Mouse (Mus musculus) stomach, postnatal 0 days (tissue): ENCODE results near the gene Pdzrn4.

Experiments
- CTCF ChIP-seq: IDR thresholded peaks from 2 replicates; pipeline ENCODE4 v1.5.1; 2016; ENCODE audit warnings: antibody characterized with exemption, low read depth, mild to moderate bottlenecking, moderate library complexity
- EP300 ChIP-seq: optimal IDR thresholded peaks from 2 replicates; pipeline ENCODE3; 2016; ENCODE audit warnings: antibody characterized with exemption

GRCm38 (mm10) chr15:92524917-92525316, 128.2 kb downstream of the Pdzrn4 start:
- TF ChIP-seq EP300 (no peak), CTCF (no peak)
